Mouse (Mus musculus) bone marrow, adult 2 months (tissue): ENCODE measurements around the gene Tfcp2. TPM values are rescaled to one million over a fixed set of nuclear protein-coding genes. Genes with fewer than 3 reads are reported as not detected.

ENCODE experiments used
- H3K27ac ChIP-seq: fragments of 200-500 bp; 2 replicates; pipeline ENCODE4 v1.5.1; 2012; ENCODE audit warnings: low read depth, mild to moderate bottlenecking, control low read depth, inconsistent platforms, low read length; ENCODE audit not compliant: control insufficient read depth, poor library complexity, insufficient read depth
- H3K4me1 ChIP-seq: fragments of 200-500 bp; 2 replicates; pipeline ENCODE4 v1.6.1; 2011; ENCODE audit warnings: low read length; ENCODE audit not compliant: control insufficient read depth, insufficient read depth
- H3K4me3 ChIP-seq: fragments of 200-500 bp; replicated peaks from 2 replicates; pipeline ENCODE3; 2011; ENCODE audit warnings: mild to moderate bottlenecking, low read depth, low read length, control low read depth; ENCODE audit not compliant: control insufficient read depth
- CTCF ChIP-seq: fragments of 200-500 bp; IDR thresholded peaks from 2 replicates; pipeline ENCODE4 v1.5.1; 2011; ENCODE audit warnings: low read length, control low read depth; ENCODE audit not compliant: control insufficient read depth, insufficient read depth
- POLR2A ChIP-seq: fragments of 200-500 bp; IDR thresholded peaks from 2 replicates; pipeline ENCODE4 v1.6.1; 2011; ENCODE audit warnings: low read depth, mild to moderate bottlenecking, control low read depth, low read length, borderline replicate concordance; ENCODE audit not compliant: control insufficient read depth
- WGBS: fragments of 180-500 bp; shearing (Covaris S2); methylation state at CpG from one replicate; pipeline ENCODE4 v1.1.7; 2018; 5-methylcytosine and 5-hydroxymethylcytosine counted together
- polyA plus RNA-seq: library from polyadenylated mRNA; stranded (reverse); fragments of >200 nt; gene quantifications from 2 replicates; pipeline ENCODE4 v1.2.4, GENCODE M21; 2011; ENCODE audit warnings: low replicate concordance; ENCODE audit not compliant: missing spikeins, insufficient read depth, insufficient read length

Gene Tfcp2
- polyA plus RNA-seq, 1 experiment = 11.8 TPM

- H3K4me1 ChIP-seq = no peaks in the 10 kb centered on the region
- WGBS = 43% methylated on average over 8 of the region's 8 CpGs
- H3K27ac ChIP-seq = no peak overlapping the region
- no peak for TF ChIP-seq CTCF
- H3K4me3 ChIP-seq = no peak overlapping the region
Measured at GRCm38 (mm10) chr15:100590436-100590835, 38.6 kb upstream of the Tfcp2 start.

- Histone ChIP-seq H3K27ac (no peak overlapping the region), H3K4me3 (no peak overlapping the region), H3K4me1 (no peaks in the 10 kb centered on the region)
- WGBS = 3% methylated on average over 6 of the region's 6 CpGs
- no peak for TF ChIP-seq CTCF
- no peak for TF ChIP-seq POLR2A
Measured at GRCm38 (mm10) chr15:100588297-100588696, 36.5 kb upstream of the Tfcp2 start.

DNA sequence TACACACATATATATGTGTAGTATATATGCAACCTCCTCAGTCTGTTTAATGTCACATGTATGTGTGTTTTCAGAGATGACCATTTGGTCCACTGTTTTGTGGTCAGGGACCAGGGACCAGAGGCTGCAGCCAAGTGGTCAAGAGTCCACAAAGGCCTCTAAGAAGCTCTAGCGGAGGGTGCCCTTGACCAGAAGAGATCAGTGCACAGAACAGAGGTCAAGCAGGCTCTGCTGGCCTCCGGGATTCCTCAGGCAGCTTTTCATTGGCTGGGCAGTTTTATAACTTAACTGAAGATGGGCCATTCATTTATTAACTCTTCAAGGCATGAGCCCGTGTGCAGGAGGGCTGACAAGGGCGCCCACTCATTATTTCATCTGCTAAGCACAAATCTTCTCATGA, 35.4 kb upstream of the Tfcp2 start:
- no peaks in the 10 kb centered on the region for H3K4me1 ChIP-seq
- no peak overlapping the region for H3K27ac ChIP-seq
- WGBS = 79% methylated on average over 4 of the region's 4 CpGs
- no peak overlapping the region for H3K4me3 ChIP-seq
- TF ChIP-seq CTCF (no peak), POLR2A (no peak)

- WGBS = 90% methylated on average over 16 of the region's 16 CpGs
- no peak for TF ChIP-seq POLR2A
- no peak for TF ChIP-seq CTCF
- Histone ChIP-seq H3K27ac (no peak overlapping the region), H3K4me1 (no peaks in the 10 kb centered on the region), H3K4me3 (no peak overlapping the region)
Measured at GRCm38 (mm10) chr15:100585931-100586330, 34.1 kb upstream of the Tfcp2 start.

GRCm38 (mm10) chr15:100580108-100580507, 28.3 kb upstream of the Tfcp2 start:
- TF ChIP-seq CTCF = no peak
- no peak for TF ChIP-seq POLR2A
- H3K4me3 ChIP-seq = no peak overlapping the region
- H3K27ac ChIP-seq = no peak overlapping the region
- 84% methylated on average over 10 of the region's 10 CpGs for WGBS
- no peaks in the 10 kb centered on the region for H3K4me1 ChIP-seq

DNA sequence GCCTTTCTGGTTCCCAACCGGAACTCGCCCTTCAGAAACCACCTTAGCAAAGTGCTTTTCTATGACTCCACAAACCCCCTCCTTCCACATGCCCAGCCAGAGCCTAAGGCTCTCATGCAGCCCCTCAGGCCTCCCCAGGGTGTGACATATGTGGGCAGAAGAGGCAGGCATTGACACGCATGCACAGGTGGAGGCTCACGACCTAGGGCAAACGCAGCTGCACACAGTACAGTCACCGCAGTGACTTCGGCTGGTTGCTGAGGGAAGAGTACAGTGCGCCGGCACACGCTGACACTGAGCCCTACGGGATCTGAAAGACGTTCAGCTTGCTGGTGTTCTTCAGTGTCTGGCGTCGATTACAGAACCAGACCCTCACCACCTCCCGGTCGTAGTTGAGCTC, 26.2 kb upstream of the Tfcp2 start:
- Histone ChIP-seq H3K4me1 (no peaks in the 10 kb centered on the region), H3K4me3 (no peak overlapping the region), H3K27ac (no peak overlapping the region)
- TF ChIP-seq POLR2A (no peak), CTCF (no peak)
- 89% methylated on average over 16 of the region's 16 CpGs for WGBS

GRCm38 (mm10) chr15:100576810-100577209, 25.0 kb upstream of the Tfcp2 start:
- no peaks in the 10 kb centered on the region for H3K4me1 ChIP-seq
- no peak overlapping the region for H3K4me3 ChIP-seq
- TF ChIP-seq CTCF = no peak
- TF ChIP-seq POLR2A = no peak
- WGBS = 78% methylated on average over 6 of the region's 6 CpGs
- no peak overlapping the region for H3K27ac ChIP-seq

DNA sequence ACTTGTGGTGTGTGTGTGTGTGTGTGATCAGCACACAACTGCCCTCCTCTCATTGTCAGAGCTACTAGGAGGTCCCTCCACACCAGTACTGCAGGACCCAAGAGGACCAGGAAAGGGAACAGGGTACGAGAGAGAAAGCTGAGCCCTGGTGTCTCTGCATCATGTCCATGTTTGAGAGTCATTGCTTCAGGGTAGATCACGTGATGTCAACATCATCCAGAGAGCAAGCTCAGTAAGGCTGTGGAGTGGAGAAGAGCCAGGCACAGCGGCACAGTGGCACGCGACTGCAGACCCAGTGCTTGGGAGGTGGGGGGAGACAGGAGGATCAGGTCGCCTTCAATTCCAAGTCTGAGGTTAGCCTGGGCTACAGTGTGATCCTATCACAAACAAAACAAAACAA, 24.6 kb upstream of the Tfcp2 start:
- no peak for TF ChIP-seq POLR2A
- TF ChIP-seq CTCF = no peak
- Histone ChIP-seq H3K27ac (no peak overlapping the region), H3K4me1 (no peaks in the 10 kb centered on the region), H3K4me3 (no peak overlapping the region)
- WGBS = 78% methylated on average over 6 of the region's 6 CpGs

DNA sequence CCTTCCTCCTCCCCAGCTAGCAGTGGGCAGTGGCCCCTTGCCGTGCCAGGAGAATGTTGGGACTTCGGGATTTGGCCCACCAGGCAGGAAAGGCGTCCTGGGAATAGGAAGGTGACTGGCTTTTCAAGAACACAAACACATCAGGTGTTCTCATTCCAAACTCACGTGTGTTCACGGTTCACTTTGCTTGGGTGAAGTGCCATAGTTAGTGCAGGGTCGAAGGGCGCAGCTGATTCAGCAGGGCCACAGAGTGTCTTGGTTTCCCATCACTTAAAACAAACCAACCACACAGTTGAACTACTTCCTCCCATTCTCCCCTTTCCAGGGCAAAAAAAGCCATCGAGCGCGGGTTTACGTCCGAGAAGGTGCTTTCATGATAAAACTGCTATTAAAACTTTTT, 23.6 kb upstream of the Tfcp2 start:
- TF ChIP-seq CTCF (no peak), POLR2A (no peak)
- no peak overlapping the region for H3K4me3 ChIP-seq
- H3K4me1 ChIP-seq = no peaks in the 10 kb centered on the region
- WGBS = 70% methylated on average over 12 of the region's 12 CpGs
- H3K27ac ChIP-seq = no peak overlapping the region
